Mouse (Mus musculus): ENCODE results near the gene Lrrc63.

Gene Lrrc63

DNA sequence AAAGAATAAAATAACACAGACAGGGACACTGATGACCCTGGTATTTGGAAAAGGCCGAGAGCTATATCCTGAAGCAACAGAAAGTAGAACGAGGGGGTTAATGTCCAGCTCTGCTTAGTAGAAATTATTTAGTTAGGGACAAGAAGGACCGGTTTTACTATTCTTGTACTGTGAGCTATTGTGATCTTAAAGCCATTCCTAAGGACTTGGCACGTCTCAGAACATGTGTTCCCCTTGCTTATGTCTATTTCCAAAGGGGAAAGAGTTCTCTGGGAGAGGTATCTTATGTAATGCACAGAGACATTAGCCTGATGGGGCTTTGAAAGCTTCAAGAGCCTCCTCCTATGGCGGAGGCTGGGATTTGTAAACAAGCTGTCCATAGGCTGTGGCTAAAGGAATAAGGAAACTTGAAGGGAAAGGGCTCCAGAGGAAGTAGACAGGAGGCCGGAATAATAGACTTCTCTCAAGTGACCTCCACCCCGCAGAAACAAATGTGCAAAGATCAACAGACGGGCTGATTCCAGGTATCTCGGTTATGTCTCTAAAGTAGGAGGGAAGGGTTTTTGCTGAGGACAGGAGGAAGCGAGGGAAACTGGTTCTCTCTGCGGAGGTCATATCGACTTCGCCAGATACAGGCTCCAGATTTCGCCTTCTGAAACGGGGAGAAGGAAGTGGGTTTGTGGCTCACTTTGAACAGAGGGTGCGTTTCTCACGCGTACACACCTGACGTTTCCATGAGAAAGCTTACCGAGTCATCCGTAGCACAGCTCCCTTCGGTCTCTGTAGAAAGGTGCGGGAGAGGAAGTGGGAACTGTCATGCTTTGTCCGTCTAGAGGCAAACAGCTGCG, 5.7 kb upstream of the Lrrc63 start:
- DNase-seq, result peak; percentile 45

- no peak for DNase-seq
These were observed 749 bp upstream of the Lrrc63 start for GRCm38 (mm10) chr14:75131324-75131935.

DNA sequence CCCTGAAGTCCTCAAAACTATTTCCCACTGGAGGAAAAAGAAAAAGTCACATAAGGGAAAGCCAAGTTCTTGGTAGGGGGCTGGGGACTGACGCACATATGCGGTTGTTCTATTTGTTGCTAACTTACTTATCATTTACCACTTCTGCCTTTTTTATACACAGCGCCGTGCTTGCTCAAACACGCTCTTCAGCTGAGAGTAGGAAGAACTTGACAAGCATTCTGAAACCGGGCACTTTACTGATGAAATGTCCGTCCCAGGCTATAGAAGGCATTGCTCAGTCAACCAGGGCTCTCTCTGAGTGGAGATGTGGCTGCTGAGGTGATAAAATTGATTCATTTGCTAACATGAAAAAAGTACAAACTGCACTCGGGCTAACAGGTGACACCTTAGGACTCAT, 9.0 kb downstream of the Lrrc63 start:
- no peak for DNase-seq

DNA sequence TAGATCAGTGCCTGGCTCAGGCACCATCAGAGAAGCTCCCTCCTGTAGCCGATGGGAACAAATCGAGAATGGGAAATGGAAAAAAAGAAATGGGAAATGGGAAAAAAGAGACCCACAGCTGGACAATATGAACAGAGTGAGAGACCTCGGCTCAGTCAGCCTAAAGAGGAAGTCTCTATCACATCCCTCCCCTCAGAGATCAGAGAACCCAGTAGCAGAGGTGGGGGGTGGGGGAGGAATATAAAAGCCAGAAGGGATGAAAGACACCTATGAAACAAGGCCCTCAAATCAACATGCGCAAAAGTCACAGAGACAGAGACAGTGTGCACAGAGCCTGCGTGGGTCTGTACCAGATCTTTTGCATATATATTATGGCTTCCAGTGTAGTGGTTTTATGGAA, 27.7 kb downstream of the Lrrc63 start:
- DNase-seq, result peak; percentile 23

DNA sequence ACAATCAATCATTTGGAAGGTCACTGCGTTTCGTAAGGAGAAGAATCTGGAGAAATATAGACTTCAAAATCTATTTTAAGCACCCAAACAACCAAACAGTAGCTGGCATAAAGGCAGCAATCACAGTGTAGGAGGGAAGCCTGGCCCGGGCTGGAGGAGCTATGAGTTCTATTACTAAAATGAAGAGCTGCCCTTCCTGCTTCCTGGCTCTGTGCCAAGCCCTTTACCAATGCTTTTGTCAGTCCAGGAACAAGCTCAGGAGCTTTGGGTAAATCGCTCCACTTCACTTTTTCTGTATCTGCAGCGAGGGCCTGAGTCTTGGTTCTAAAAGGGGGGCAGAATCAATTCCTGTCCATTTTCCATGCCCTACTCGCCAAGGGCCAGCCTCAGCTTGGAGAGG, 52.7 kb downstream of the Lrrc63 start:
- no peak for DNase-seq

DNA sequence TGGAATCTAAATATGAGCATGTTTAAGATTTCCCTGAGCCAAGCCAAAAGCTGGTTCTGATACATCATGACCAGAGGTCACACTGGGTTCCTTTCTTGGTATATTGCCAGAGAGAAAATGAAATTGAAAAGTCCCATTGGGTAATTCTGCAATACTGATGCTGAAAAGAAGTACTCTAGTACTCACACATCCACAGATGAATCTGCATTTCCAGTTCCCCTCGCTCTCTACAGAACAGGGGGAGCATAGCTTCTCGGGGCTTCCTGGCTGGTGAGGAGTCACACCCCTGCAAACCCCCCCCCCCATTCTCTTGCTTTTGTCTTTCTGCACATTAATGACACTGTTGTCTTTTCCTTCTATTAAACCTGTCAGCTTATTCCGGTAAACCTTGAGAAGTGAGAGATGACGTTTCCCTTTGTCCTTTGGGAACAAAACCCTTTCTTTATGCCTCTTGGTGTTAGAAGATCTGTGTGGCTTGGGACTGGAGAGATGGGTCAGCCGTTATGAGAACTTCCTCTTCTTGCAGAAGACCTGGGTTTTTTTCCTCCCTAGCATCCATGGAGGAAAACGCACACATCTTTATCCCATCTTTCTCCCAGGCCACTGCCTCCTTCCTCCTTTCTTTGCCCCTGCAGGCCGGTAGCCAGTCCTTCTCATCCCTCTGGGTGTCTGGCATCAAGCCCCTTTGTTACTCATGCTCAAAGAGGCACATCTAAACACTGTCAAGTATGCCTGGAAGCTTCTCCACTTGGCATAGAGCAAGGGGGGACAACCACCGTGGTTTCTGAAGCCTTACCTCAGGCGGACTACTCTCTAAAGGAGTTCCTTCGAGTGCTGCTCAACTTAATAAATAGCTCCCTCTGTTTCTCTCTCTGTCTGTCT, 55.1 kb downstream of the Lrrc63 start:
- DNase-seq, result no peak

DNA sequence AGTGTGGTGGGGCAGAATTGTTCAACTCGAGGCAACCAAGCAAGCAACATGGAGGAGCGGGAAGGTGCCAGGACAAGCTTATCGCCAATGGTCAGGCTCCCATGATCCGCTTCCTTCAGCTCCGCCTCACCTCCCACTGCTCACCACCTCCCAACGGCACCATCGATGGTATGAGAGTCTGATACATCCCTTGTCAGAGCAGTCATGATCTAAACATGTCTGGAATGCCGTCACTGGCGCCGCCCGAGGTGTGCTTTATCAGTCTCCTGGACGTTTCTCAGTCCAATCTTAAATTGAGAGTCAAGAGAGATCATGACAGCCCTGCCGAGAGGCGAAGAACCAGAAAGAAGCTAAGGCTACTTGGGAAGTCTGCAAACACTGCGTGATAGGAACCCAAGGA, 59.6 kb downstream of the Lrrc63 start:
- no peak for DNase-seq

GRCm38 (mm10) chr14:75069356-75069979, 61.2 kb downstream of the Lrrc63 start:
- peak; percentile 80 for DNase-seq

DNA sequence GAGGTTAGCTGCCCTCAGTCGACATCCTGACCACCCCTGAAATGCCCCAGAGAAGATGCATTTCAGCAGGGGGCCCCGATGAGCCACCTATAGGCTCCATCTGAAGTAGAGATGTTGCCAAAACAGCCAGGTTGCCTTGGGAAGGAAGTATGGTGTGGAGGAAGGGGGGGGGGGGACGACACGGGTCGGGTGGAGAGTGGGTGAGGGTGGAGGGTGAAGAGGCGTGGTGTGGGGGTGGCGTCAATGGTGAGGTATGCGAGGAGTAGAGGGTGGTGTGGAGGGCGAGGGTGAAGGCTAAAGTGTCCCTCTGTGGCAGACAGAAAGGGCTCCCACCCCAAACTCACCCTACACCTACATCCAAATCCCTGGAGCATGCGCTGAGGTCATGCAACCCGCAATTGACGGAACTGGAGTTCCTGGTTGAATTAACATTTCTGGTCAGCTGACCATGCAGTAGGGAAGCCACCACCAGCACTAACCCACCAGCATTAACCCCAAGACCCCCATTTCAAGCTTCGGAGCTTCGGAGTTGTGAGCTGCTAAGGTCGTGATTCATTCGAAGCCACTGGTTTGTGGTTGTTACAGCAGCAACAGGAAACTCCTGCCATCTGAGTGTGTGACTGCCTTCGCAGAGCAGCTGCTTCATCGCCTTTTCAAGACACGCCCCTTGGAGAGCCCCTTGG, 62.1 kb downstream of the Lrrc63 start:
- peak; percentile 68 for DNase-seq

DNA sequence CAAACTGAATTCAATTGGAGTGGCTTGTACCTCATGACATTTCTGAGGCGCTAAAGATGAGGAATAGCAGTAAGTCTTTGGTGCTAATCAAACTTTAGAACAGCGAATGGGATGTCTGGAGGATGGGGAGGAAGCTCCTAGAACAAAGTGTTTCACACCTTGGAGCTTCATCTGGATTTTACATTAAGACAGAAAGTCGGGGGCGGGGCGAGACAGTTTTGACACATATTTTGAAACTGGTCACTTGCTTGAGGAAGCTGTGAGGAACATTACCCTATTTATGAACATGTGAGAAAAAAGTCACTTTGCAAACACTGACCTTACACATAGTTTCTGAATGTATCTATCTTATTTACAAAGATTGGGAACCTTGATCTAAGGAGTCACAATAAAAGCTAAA, 65.5 kb downstream of the Lrrc63 start:
- DNase-seq, result no peak

DNA sequence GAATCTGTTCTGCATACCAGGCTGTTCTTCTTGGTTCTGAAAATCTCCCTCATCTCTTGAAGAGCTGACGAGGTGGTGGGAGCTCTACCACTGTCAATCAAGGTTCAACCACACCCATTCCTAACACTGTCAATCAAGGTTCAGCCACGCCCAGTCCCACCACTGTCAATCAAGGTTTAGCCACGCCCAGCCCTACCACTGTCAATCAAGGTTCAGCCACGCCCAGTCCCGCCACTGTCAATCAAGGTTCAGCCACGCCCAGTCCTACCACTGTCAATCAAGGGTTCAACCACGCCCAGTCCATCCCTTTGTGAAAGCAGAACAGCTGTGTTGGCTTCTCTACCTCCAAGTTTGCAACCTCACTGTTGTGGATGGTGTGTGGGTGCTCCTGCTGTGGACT, 66.2 kb downstream of the Lrrc63 start:
- DNase-seq, result no peak

DNA sequence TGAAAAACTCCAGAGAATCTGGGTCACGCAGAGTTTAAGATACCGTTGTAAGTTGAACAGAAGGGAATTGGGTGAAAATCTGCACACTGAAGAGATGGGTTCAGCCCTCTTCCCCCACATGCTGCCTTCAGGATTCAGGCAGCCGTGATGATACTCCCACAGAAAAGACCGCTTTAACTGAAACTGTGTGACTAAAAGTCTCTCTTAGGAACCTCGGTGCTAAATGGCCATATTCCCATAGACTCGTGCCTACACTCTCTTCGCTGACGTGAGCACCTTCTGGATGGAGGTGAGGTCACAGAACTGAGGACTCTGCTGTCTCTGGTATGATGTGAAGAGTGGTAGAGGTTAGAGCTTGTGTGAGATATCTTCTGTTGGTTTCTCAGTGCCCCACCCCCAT, 66.7 kb downstream of the Lrrc63 start:
- no peak for DNase-seq

DNA sequence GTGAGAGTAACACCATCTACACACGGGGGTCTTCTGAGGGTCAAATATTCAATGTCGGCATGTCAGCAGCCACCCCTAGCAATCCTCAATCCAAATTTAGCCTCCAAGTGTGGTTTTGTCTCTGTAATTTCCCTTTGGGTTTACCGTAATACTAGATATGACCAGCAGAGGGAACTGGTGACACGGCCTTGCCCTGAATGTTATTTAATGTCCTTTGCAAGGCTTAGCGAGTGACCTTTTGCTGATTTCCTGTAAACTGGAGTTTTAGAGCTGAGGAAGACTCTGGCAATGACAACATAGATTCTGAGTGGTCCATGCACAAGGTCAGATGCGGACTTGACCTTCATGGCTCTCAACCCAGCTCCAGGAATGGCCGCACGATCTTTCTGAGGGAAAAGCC, 70.1 kb downstream of the Lrrc63 start:
- peak; percentile 49 for DNase-seq

- DNase-seq, result peak; percentile 38
These were observed 73.7 kb downstream of the Lrrc63 start for GRCm38 (mm10) chr14:75056861-75057431.

GRCm38 (mm10) chr14:75054455-75055343, 76.0 kb downstream of the Lrrc63 start:
- no peak for DNase-seq

DNA sequence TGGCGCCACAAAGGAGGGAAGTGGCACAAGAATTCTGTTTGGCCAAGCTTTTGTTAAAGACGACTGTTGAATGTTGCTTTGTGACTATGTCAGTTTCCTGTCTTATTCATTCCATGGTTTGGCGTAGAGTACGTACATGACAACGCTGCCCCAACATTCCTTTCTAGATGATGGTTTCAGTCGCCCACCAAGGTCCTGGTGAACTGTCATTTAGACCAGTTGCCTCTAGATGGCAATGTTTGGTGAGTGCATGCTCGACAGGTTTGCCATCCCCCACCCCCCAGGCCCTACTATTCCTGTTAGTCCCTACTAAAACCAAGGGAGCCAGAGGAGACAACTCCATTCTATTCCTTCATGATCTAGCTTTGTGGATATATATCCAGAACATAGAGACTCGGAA, 78.2 kb downstream of the Lrrc63 start:
- DNase-seq, result peak; percentile 35

DNA sequence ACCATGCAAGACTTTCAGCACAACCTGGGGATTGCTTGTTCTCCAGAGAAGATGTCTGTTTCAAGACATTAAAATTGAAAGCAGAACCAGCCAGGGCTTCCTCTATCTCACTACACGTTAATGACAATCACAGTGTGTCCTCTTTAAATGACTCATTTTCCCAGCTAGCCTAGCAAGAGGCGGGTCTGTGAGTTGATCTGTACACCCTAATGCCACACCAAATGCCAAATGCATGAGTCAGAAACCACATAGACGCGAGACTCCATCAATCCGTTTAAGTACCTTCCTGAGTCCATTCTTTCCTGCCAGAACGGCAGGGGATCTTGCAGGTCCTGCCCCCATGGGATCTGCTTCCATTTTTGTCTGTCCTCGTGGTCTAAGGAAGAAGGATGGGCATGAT, 85.5 kb downstream of the Lrrc63 start:
- DNase-seq, result no peak

GRCm38 (mm10) chr14:75035431-75035830, 95.2 kb downstream of the Lrrc63 start:
- DNase-seq, result no peak

Measured in thymus, postnatal 14 days (tissue).